Mouse (Mus musculus): ENCODE data around the gene Scap.

- TF ChIP-seq CTCF (IDR thresholded peaks at IDR 0.05; ENCODE audit: low read depth, low read length) (no peak), TAL1 (conservative IDR thresholded peaks at IDR 0.05; ENCODE audit: low read depth, low read length) (no peak), POLR2AphosphoS5 (IDR thresholded peaks at IDR 0.05; ENCODE audit: insufficient replicate concordance, low read depth, low read length) (no peak), GATA1 (IDR thresholded peaks at IDR 0.05; ENCODE audit: borderline replicate concordance, low read length) (no peak)
Observed at GRCm38 (mm10) chr9:110304516-110304915, 28.6 kb upstream of the Scap start.

All from G1E (cell line).